Mouse (Mus musculus) MEL (cell line): Measurements from ENCODE around the gene Borcs7. TPM values are rescaled to one million over a fixed set of nuclear protein-coding genes. Genes with fewer than 3 reads are reported as not detected.

Experiments used
- DNase-seq: peaks from one replicate; pipeline ENCODE4 v3.0.0; 2011; ENCODE audit warnings: low read depth, low spot score
- H3K27ac ChIP-seq: 2 replicates; pipeline ENCODE4 v1.5.1; 2012; ENCODE audit warnings: low read depth, mild to moderate bottlenecking, control low read depth, low read length, moderate library complexity; ENCODE audit not compliant: control insufficient read depth
- H3K27me3 ChIP-seq, 2 experiments: fragments of 150-350 bp in 1 of 2; sonication (generic) in 1 of 2; 2 replicates each; pipeline ENCODE4 v1.6.1; 2012; ENCODE audit warnings: low read length in 2 of 2, mild to moderate bottlenecking in 2 of 2, improper control_type of control experiment in 1 of 2, moderate library complexity in 1 of 2; ENCODE audit not compliant: insufficient read depth in 2 of 2, control insufficient read depth in 1 of 2
- H3K36me3 ChIP-seq, 2 experiments: 2 replicates each; pipeline ENCODE4 v1.6.1; 2012 to 2014; ENCODE audit warnings: low read length in 2 of 2, improper control_type of control experiment in 1 of 2, inconsistent platforms in 1 of 2, mild to moderate bottlenecking in 1 of 2; ENCODE audit not compliant: insufficient read depth in 2 of 2, control insufficient read depth in 1 of 2
- H3K4me1 ChIP-seq, 2 experiments: fragments of 150-350 bp in 1 of 2; sonication (generic) in 1 of 2; 2 replicates each; pipeline ENCODE4 v1.6.1; 2012; ENCODE audit warnings: low read length in 2 of 2, improper control_type of control experiment in 1 of 2, mild to moderate bottlenecking in 1 of 2; ENCODE audit not compliant: insufficient read depth in 2 of 2, control insufficient read depth in 1 of 2
- H3K4me3 ChIP-seq, 2 experiments: fragments of 150-350 bp in 1 of 2; sonication (generic) in 1 of 2; 2 replicates each; pipeline ENCODE4 v1.5.1; 2012; ENCODE audit warnings: low read depth in 2 of 2, low read length in 2 of 2, mild to moderate bottlenecking in 2 of 2, moderate library complexity in 2 of 2, control low read depth in 1 of 2, improper control_type of control experiment in 1 of 2; ENCODE audit not compliant: control insufficient read depth in 1 of 2, insufficient read depth in 1 of 2
- H3K79me2 ChIP-seq: 2 replicates; pipeline ENCODE4 v1.6.1; 2012; ENCODE audit warnings: mild to moderate bottlenecking, low read length, moderate library complexity; ENCODE audit not compliant: control insufficient read depth, poor library complexity, insufficient read depth
- H3K9ac ChIP-seq: 2 replicates; pipeline ENCODE4 v1.6.1; 2012; ENCODE audit warnings: low read depth, mild to moderate bottlenecking, control low read depth, low read length, moderate library complexity; ENCODE audit not compliant: control insufficient read depth, poor library complexity, severe bottlenecking
- H3K9me3 ChIP-seq: fragments of 150-350 bp; sonication (generic); replicated peaks from 2 replicates; pipeline ENCODE4 v1.6.1; 2012; ENCODE audit warnings: mild to moderate bottlenecking, low read length, improper control_type of control experiment, moderate library complexity; ENCODE audit not compliant: insufficient read depth
- BHLHE40 ChIP-seq: IDR thresholded peaks from 2 replicates; pipeline ENCODE4 v1.6.1; 2012; ENCODE audit warnings: low read depth, mild to moderate bottlenecking, inconsistent platforms, low read length, improper control_type of control experiment, borderline replicate concordance
- CHD1 ChIP-seq: IDR thresholded peaks from 2 replicates; pipeline ENCODE4 v1.6.1; 2012; ENCODE audit warnings: low read depth, mild to moderate bottlenecking, inconsistent platforms, low read length, improper control_type of control experiment
- CHD2 ChIP-seq: IDR thresholded peaks from 2 replicates; pipeline ENCODE4 v1.6.1; 2011; ENCODE audit warnings: low read length, improper control_type of control experiment
- E2F4 ChIP-seq: IDR thresholded peaks from 2 replicates; pipeline ENCODE4 v1.6.1; 2011; ENCODE audit warnings: low read depth, low read length, improper control_type of control experiment, borderline replicate concordance
- ELF1 ChIP-seq: IDR thresholded peaks from 2 replicates; pipeline ENCODE4 v1.6.1; 2014; ENCODE audit warnings: low read depth, mild to moderate bottlenecking, inconsistent platforms, low read length, improper control_type of control experiment, moderate library complexity
- ETS1 ChIP-seq: IDR thresholded peaks from 2 replicates; pipeline ENCODE4 v1.6.1; 2012; ENCODE audit warnings: low read depth, mild to moderate bottlenecking, inconsistent platforms, low read length, improper control_type of control experiment, moderate library complexity
- GATA1 ChIP-seq: IDR thresholded peaks from 2 replicates; pipeline ENCODE4 v1.6.1; 2011; ENCODE audit warnings: low read depth, low read length, improper control_type of control experiment
- HCFC1 ChIP-seq: IDR thresholded peaks from 2 replicates; pipeline ENCODE4 v1.6.1; 2012; ENCODE audit warnings: low read depth, mild to moderate bottlenecking, inconsistent platforms, low read length, improper control_type of control experiment, moderate library complexity
- JUND ChIP-seq: IDR thresholded peaks from 2 replicates; pipeline ENCODE4 v1.6.1; 2011; ENCODE audit warnings: low read depth, mild to moderate bottlenecking, improper control_type of control experiment, low read length
- KAT2A ChIP-seq: conservative IDR thresholded peaks from 2 replicates; pipeline ENCODE4 v1.6.1; 2012; ENCODE audit warnings: low read depth, low read length, improper control_type of control experiment, inconsistent platforms
- MAFK ChIP-seq: IDR thresholded peaks from 2 replicates; pipeline ENCODE4 v1.6.1; 2011; ENCODE audit warnings: low read depth, mild to moderate bottlenecking, low read length, improper control_type of control experiment, borderline replicate concordance
- MAX ChIP-seq: IDR thresholded peaks from 2 replicates; pipeline ENCODE4 v1.6.1; 2011; ENCODE audit warnings: low read length, improper control_type of control experiment
- MAZ ChIP-seq: IDR thresholded peaks from 2 replicates; pipeline ENCODE4 v1.6.1; 2012; ENCODE audit warnings: low read depth, mild to moderate bottlenecking, inconsistent platforms, low read length, improper control_type of control experiment
- MEF2A ChIP-seq: IDR thresholded peaks from 2 replicates; pipeline ENCODE4 v1.6.1; 2014; ENCODE audit warnings: low read depth, mild to moderate bottlenecking, inconsistent platforms, low read length, improper control_type of control experiment; ENCODE audit not compliant: poor library complexity, insufficient replicate concordance, severe bottlenecking; ENCODE audit errors: extremely low read depth
- MXI1 ChIP-seq: IDR thresholded peaks from 2 replicates; pipeline ENCODE4 v1.6.1; 2011; ENCODE audit warnings: mild to moderate bottlenecking, low read depth, low read length, improper control_type of control experiment
- MYC ChIP-seq: IDR thresholded peaks from 2 replicates; pipeline ENCODE4 v1.6.1; 2011; ENCODE audit warnings: low read depth, mild to moderate bottlenecking, low read length, improper control_type of control experiment, moderate library complexity
- NRF1 ChIP-seq: IDR thresholded peaks from 2 replicates; pipeline ENCODE4 v1.6.1; 2014; ENCODE audit warnings: low read depth, mild to moderate bottlenecking, inconsistent platforms, low read length, improper control_type of control experiment, moderate library complexity; ENCODE audit not compliant: poor library complexity, insufficient read depth, severe bottlenecking
- POLR2A ChIP-seq, 2 experiments: IDR thresholded peaks; 2 replicates each; pipeline ENCODE4 v1.6.1; 2011 to 2012; ENCODE audit warnings: low read length in 2 of 2, mild to moderate bottlenecking in 2 of 2, control low read depth in 1 of 2, improper control_type of control experiment in 1 of 2, low read depth in 1 of 2, moderate library complexity in 1 of 2; ENCODE audit not compliant: control insufficient read depth in 1 of 2, insufficient read depth in 1 of 2, poor library complexity in 1 of 2
- POLR2AphosphoS2 ChIP-seq: IDR thresholded peaks from 2 replicates; pipeline ENCODE4 v1.6.1; 2011; ENCODE audit warnings: low read length, improper control_type of control experiment
- RAD21 ChIP-seq: IDR thresholded peaks from 2 replicates; pipeline ENCODE4 v1.6.1; 2011; ENCODE audit warnings: mild to moderate bottlenecking, low read depth, low read length, improper control_type of control experiment
- RCOR1 ChIP-seq: IDR thresholded peaks from 2 replicates; pipeline ENCODE4 v1.6.1; 2012; ENCODE audit warnings: low read depth, mild to moderate bottlenecking, inconsistent platforms, low read length, improper control_type of control experiment
- SMC3 ChIP-seq: IDR thresholded peaks from 2 replicates; pipeline ENCODE4 v1.6.1; 2011; ENCODE audit warnings: low read depth, low read length, improper control_type of control experiment
- TAL1 ChIP-seq: IDR thresholded peaks from 2 replicates; pipeline ENCODE4 v1.6.1; 2012; ENCODE audit warnings: mild to moderate bottlenecking, inconsistent platforms, low read length, moderate library complexity, mixed read lengths
- TCF12 ChIP-seq: IDR thresholded peaks from 2 replicates; pipeline ENCODE4 v1.6.1; 2014; ENCODE audit warnings: low read depth, mild to moderate bottlenecking, inconsistent platforms, low read length, improper control_type of control experiment, moderate library complexity
- USF2 ChIP-seq, 2 experiments: IDR thresholded peaks; 2 replicates each; pipeline ENCODE4 v1.6.1; 2011 to 2012; ENCODE audit warnings: improper control_type of control experiment in 2 of 2, low read length in 2 of 2, borderline replicate concordance in 1 of 2, inconsistent platforms in 1 of 2, low read depth in 1 of 2, mild to moderate bottlenecking in 1 of 2; ENCODE audit not compliant: insufficient read depth in 1 of 2
- ZC3H11A ChIP-seq: IDR thresholded peaks from 2 replicates; pipeline ENCODE4 v1.6.1; 2012; ENCODE audit warnings: low read depth, mild to moderate bottlenecking, inconsistent platforms, low read length, improper control_type of control experiment
- ZKSCAN1 ChIP-seq: IDR thresholded peaks from 2 replicates; pipeline ENCODE4 v1.6.1; 2012; ENCODE audit warnings: low read depth, mild to moderate bottlenecking, inconsistent platforms, low read length, improper control_type of control experiment, moderate library complexity
- ZMIZ1 ChIP-seq: IDR thresholded peaks from 2 replicates; pipeline ENCODE4 v1.6.1; 2012; ENCODE audit warnings: low read depth, mild to moderate bottlenecking, inconsistent platforms, low read length, improper control_type of control experiment, moderate library complexity
- ZNF384 ChIP-seq: IDR thresholded peaks from 2 replicates; pipeline ENCODE4 v1.6.1; 2012; ENCODE audit warnings: low read depth, mild to moderate bottlenecking, inconsistent platforms, low read length, improper control_type of control experiment
- polyA plus RNA-seq, 2 experiments: library from polyadenylated mRNA; stranded (reverse) in 1 of 2; unstranded in 1 of 2; fragments of >175 nt in 1 of 2; fragments of >200 nt in 1 of 2; gene quantifications; 2 replicates each; pipeline versions ENCODE4 v1.2.1 to v1.2.4; 2012; ENCODE audit warnings: low replicate concordance in 2 of 2, low read depth in 1 of 2; ENCODE audit not compliant: insufficient read length in 2 of 2, insufficient read depth in 1 of 2, missing spikeins in 1 of 2
- total RNA-seq: library from RNA; depleted of rRNA; stranded (reverse); fragments of 300-350 nt; gene quantifications from 2 replicates; pipeline ENCODE4 v1.2.3, GENCODE M21; 2012

Borcs7 gene
- total and polyA plus RNA-seq, 3 experiments, result 4.1 to 11.1 TPM; not detected in 1

DNA sequence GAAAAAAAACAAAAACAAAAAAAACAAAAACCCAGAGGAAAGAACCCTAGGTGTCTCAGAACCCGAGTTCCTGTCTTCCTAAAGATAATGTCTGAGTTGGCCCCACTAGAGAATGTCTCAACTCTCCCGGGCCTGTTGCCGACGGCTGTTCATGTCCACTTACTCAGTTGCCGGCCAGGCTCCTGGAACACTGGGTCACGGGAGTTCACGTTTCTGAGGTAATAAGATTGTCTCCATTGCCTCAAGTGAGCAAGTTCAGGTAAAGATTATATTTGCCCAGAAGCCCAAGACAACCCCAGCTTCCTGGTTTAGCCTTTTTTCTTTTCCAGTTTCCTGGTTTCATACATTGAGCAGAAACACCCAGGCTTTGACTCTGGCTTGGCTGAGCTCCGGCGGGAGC, 30.9 kb upstream of the Borcs7 start:
- no peak for TF ChIP-seq E2F4
- no peak for TF ChIP-seq ETS1
- TF ChIP-seq MAX, result no peak
- no peak for TF ChIP-seq ZMIZ1
- TF ChIP-seq RAD21, result no peak
- TF ChIP-seq KAT2A, result no peak
- TF ChIP-seq TCF12, result no peak
- TF ChIP-seq MAFK, result no peak
- H3K79me2 ChIP-seq, result no peaks in the 10 kb centered on the region
- H3K36me3 ChIP-seq, result no peaks in the 10 kb centered on the region; a peak in 1 of 4 replicates

DNA sequence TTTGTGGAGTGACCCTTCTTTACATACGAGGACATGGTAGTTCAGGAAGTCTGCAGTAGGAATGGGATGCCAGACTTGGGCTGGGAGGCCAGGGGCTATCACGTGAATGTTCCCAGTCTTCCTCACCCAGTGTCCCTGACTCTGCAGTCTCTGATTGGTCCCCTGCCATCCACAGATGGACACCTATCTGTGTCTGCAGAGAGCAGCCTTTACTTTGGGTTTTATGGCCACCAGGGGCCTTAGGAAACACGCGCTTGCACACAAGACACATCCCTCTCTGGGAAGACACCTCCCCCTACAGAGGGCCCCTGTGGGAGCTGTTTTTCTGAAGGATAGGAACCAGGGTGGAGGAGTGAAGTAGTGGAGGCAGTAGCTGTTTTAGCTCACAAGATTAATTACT, 28.2 kb upstream of the Borcs7 start:
- no peaks in the 10 kb centered on the region for H3K79me2 ChIP-seq

More for the DNA sequence above, 30.9 kb upstream of the Borcs7 start:
- no peak for DNase-seq
- H3K27ac ChIP-seq, result no peak overlapping the region
- no peaks in the 10 kb centered on the region for H3K27me3 ChIP-seq
- no peaks in the 10 kb centered on the region for H3K9me3 ChIP-seq
- H3K4me3 ChIP-seq, result no peak overlapping the region
- H3K4me1 ChIP-seq, result peaks cover 0 to 2% of the 10 kb centered on the region in 2 experiments; a peak in 1 of 4 replicates
- no peak overlapping the region for H3K9ac ChIP-seq

DNA sequence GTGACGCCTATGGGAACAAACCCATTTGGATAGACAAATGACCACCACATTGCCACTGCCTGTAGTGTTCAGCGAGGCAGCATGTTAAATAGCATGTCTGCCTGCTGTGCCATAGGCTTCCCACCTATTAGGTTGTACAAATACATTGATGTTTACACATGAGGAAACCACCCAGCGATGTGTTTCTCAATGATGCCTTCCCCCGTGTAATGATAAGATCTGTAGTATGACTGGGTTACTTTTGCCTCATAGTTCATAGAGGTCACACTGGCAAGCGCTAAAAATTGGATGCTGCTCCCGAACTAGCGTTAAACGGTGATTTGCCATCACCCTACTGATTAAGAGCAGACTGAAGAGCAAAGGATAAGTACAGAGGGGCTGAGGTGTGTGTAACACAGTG, 27.5 kb upstream of the Borcs7 start:
- no peaks in the 10 kb centered on the region for H3K4me1 ChIP-seq
- H3K27ac ChIP-seq, result no peak overlapping the region
- no peaks in the 10 kb centered on the region for H3K27me3 ChIP-seq
- H3K79me2 ChIP-seq, result no peaks in the 10 kb centered on the region
- TF ChIP-seq NRF1, result no peak
- no peak for TF ChIP-seq JUND
- TF ChIP-seq MAZ, result no peak
- no peak for TF ChIP-seq ZNF384
- no peak for TF ChIP-seq KAT2A
- TF ChIP-seq POLR2AphosphoS2, result no peak
- no peak for TF ChIP-seq MAFK
- TF ChIP-seq MYC, result no peak
- TF ChIP-seq CHD2, result no peak
- no peak for TF ChIP-seq ZC3H11A
- TF ChIP-seq TAL1, result no peak
- no peak for TF ChIP-seq POLR2A (IDR thresholded peaks at IDR 0.05; ENCODE audit: control insufficient read depth in 1 of 2, insufficient read depth in 1 of 2, low read depth in 1 of 2, low read length in 2 of 2, poor library complexity in 1 of 2)
- TF ChIP-seq SMC3, result no peak
- no peak for TF ChIP-seq RCOR1
- no peak for TF ChIP-seq MEF2A
- no peak for TF ChIP-seq CHD1
- no peak for TF ChIP-seq BHLHE40
- H3K4me3 ChIP-seq, result no peak overlapping the region
- no peak for DNase-seq
- no peaks in the 10 kb centered on the region for H3K9me3 ChIP-seq
- no peak overlapping the region for H3K9ac ChIP-seq
- no peaks in the 10 kb centered on the region for H3K36me3 ChIP-seq

More for the DNA sequence above, 28.2 kb upstream of the Borcs7 start:
- H3K36me3 ChIP-seq, result no peaks in the 10 kb centered on the region
- no peak overlapping the region for H3K9ac ChIP-seq
- DNase-seq, result no peak
- H3K27ac ChIP-seq, result no peak overlapping the region
- TF ChIP-seq USF2 (IDR thresholded peaks at IDR 0.05; ENCODE audit: borderline replicate concordance in 1 of 2, insufficient read depth in 1 of 2, low read depth in 1 of 2, low read length in 2 of 2) (no peak), HCFC1 (no peak), MXI1 (no peak), TCF12 (no peak), JUND (no peak), ELF1 (no peak), ZKSCAN1 (no peak), GATA1 (no peak), NRF1 (no peak)
- no peaks in the 10 kb centered on the region for H3K9me3 ChIP-seq
- H3K4me3 ChIP-seq, result no peak overlapping the region
- no peaks in the 10 kb centered on the region for H3K4me1 ChIP-seq
- H3K27me3 ChIP-seq, result no peaks in the 10 kb centered on the region
